Mouse (Mus musculus): ENCODE data around the gene Aoc2. TPM values are rescaled to one million over a fixed set of nuclear protein-coding genes. Genes with fewer than 3 reads are reported as not detected.
A peak's percentile ranks its signal among the peaks of the same experiment; 100 is the strongest.

Aoc2 gene
- polyA plus RNA-seq, 1 experiment, result 1.2 TPM

- TF ChIP-seq MYOG (IDR thresholded peaks at IDR 0.05; ENCODE audit: control insufficient read depth, extremely low read depth, insufficient read length), result no peak
- TF ChIP-seq CEBPB (IDR thresholded peaks at IDR 0.05; ENCODE audit: low read depth), result no peak
- no peak for TF ChIP-seq USF1 (IDR thresholded peaks at IDR 0.05; ENCODE audit: low read depth)
- no peak for TF ChIP-seq MAX (IDR thresholded peaks at IDR 0.05)
- TF ChIP-seq CTCF (IDR thresholded peaks at IDR 0.05; ENCODE audit: control insufficient read depth, insufficient read depth, insufficient read length), result no peak
- no peak for TF ChIP-seq MYOD1 (IDR thresholded peaks at IDR 0.05; ENCODE audit: control insufficient read depth, insufficient read length, low read depth)
- no peak for TF ChIP-seq FOSL1 (IDR thresholded peaks at IDR 0.05; ENCODE audit: insufficient read depth, low read length, poor library complexity, severe bottlenecking)
- no peaks in the 10 kb centered on the region for H3K36me3 ChIP-seq (ENCODE audit: control insufficient read depth, insufficient read depth)
- H3ac ChIP-seq (ENCODE audit: control insufficient read depth, insufficient read length, low read depth), result no peak overlapping the region
- no peak overlapping the region for H3K4me3 ChIP-seq (ENCODE audit: insufficient read depth, poor library complexity, severe bottlenecking)
- no peaks in the 10 kb centered on the region for H3K79me3 ChIP-seq (ENCODE audit: low read depth)
- H3K27me3 ChIP-seq (ENCODE audit: control insufficient read depth, insufficient read depth, insufficient read length), result no peaks in the 10 kb centered on the region
- H3K79me2 ChIP-seq (ENCODE audit: control insufficient read depth, insufficient read depth), result peaks cover 10% of the 10 kb centered on the region
These were observed 45.7 kb upstream of the Aoc2 start for GRCm38 (mm10) chr11:101279193-101279569.

DNA sequence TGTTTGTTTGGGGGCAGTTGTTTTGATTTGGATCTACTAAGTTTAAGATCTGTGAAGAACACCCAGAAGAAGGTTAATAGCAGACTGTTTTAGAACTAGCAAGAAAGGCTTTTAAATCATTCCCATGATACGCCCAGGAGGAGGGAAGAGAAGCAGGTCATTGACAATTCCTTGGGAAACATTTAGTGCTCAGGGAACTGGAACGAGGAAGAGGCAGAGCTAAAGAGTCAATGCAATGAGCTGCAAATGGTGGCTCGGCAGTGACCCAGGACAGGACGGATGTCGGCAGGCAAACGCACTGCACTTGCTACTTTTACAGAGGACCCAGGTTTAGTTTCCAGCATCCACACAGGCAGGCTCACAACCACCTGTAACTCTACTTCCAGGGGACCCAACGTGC lies 44.0 kb upstream of the Aoc2 start:
- Histone ChIP-seq H3K36me3 (ENCODE audit: control insufficient read depth, insufficient read depth) (peaks cover under 1% of the 10 kb centered on the region), H3K79me2 (ENCODE audit: control insufficient read depth, insufficient read depth) (peaks cover 10% of the 10 kb centered on the region), H3ac (ENCODE audit: control insufficient read depth, insufficient read length, low read depth) (no peak overlapping the region), H3K4me3 (ENCODE audit: insufficient read depth, poor library complexity, severe bottlenecking) (no peak overlapping the region), H3K79me3 (ENCODE audit: low read depth) (no peaks in the 10 kb centered on the region), H3K27me3 (ENCODE audit: control insufficient read depth, insufficient read depth, insufficient read length) (no peaks in the 10 kb centered on the region)
- no peak for TF ChIP-seq USF1 (IDR thresholded peaks at IDR 0.05; ENCODE audit: low read depth)
- TF ChIP-seq MAX (IDR thresholded peaks at IDR 0.05), result no peak
- no peak for TF ChIP-seq FOSL1 (IDR thresholded peaks at IDR 0.05; ENCODE audit: insufficient read depth, low read length, poor library complexity, severe bottlenecking)
- no peak for TF ChIP-seq MYOD1 (IDR thresholded peaks at IDR 0.05; ENCODE audit: control insufficient read depth, insufficient read length, low read depth)
- no peak for TF ChIP-seq CEBPB (IDR thresholded peaks at IDR 0.05; ENCODE audit: low read depth)
- no peak for TF ChIP-seq MYOG (IDR thresholded peaks at IDR 0.05; ENCODE audit: control insufficient read depth, extremely low read depth, insufficient read length)
- no peak for TF ChIP-seq CTCF (IDR thresholded peaks at IDR 0.05; ENCODE audit: control insufficient read depth, insufficient read depth, insufficient read length)

DNA sequence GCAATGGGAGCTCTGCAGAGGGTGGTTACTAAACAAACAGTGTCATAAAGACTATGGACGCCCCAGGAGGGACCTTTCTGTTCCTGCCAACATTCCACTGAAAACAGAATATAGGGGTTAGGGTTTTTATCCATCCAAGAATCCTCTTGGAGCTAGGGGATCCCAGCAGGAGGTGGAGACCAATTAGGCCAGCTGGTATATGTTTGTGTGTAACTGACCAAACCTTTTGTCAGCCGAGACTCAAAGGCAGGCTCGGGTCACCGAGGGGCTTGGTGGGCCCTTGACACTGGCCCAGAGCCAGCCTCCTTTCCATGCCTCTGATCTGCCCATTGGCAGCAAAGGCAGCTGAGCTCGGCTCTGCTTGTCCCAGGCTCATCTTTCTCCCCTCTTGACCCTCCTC lies 42.0 kb upstream of the Aoc2 start:
- TF ChIP-seq MYOD1 (IDR thresholded peaks at IDR 0.05; ENCODE audit: control insufficient read depth, insufficient read length, low read depth) (no peak), MAX (IDR thresholded peaks at IDR 0.05) (no peak), CEBPB (IDR thresholded peaks at IDR 0.05; ENCODE audit: low read depth) (no peak), FOSL1 (IDR thresholded peaks at IDR 0.05; ENCODE audit: insufficient read depth, low read length, poor library complexity, severe bottlenecking) (no peak), USF1 (IDR thresholded peaks at IDR 0.05; ENCODE audit: low read depth) (no peak), MYOG (IDR thresholded peaks at IDR 0.05; ENCODE audit: control insufficient read depth, extremely low read depth, insufficient read length) (no peak), CTCF (IDR thresholded peaks at IDR 0.05; ENCODE audit: control insufficient read depth, insufficient read depth, insufficient read length) (no peak)
- Histone ChIP-seq H3ac (ENCODE audit: control insufficient read depth, insufficient read length, low read depth) (no peak overlapping the region), H3K27me3 (ENCODE audit: control insufficient read depth, insufficient read depth, insufficient read length) (no peaks in the 10 kb centered on the region), H3K79me3 (ENCODE audit: low read depth) (no peaks in the 10 kb centered on the region), H3K4me3 (ENCODE audit: insufficient read depth, poor library complexity, severe bottlenecking) (no peak overlapping the region), H3K36me3 (ENCODE audit: control insufficient read depth, insufficient read depth) (peaks cover 15% of the 10 kb centered on the region), H3K79me2 (ENCODE audit: control insufficient read depth, insufficient read depth) (no peaks in the 10 kb centered on the region)

DNA sequence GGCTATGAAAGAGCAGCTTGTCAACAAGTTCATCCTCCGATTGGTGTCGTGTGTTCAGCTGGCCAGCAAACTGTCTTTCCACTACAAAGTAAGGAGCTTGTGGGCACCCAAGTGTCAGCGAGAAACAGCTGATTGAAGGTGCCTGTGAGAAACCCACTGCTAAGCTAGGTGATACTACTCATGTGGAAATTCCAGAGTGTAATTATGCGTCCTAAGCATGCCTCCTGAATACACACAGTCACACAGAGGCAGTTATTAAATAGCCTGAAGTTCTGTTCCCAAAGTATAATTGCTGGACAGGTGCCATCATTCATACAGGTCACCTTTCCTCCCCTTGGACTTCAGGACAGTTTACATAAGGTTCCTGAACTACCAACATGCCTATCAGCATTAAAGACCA lies 41.1 kb upstream of the Aoc2 start:
- TF ChIP-seq CEBPB (IDR thresholded peaks at IDR 0.05; ENCODE audit: low read depth), result no peak
- no peak for TF ChIP-seq MAX (IDR thresholded peaks at IDR 0.05)
- no peak for TF ChIP-seq MYOG (IDR thresholded peaks at IDR 0.05; ENCODE audit: control insufficient read depth, extremely low read depth, insufficient read length)
- TF ChIP-seq CTCF (IDR thresholded peaks at IDR 0.05; ENCODE audit: control insufficient read depth, insufficient read depth, insufficient read length), result no peak
- TF ChIP-seq MYOD1 (IDR thresholded peaks at IDR 0.05; ENCODE audit: control insufficient read depth, insufficient read length, low read depth), result no peak
- no peak for TF ChIP-seq USF1 (IDR thresholded peaks at IDR 0.05; ENCODE audit: low read depth)
- Histone ChIP-seq H3K79me2 (ENCODE audit: control insufficient read depth, insufficient read depth) (no peaks in the 10 kb centered on the region), H3ac (ENCODE audit: control insufficient read depth, insufficient read length, low read depth) (no peak overlapping the region), H3K36me3 (ENCODE audit: control insufficient read depth, insufficient read depth) (peaks cover 24% of the 10 kb centered on the region), H3K27me3 (ENCODE audit: control insufficient read depth, insufficient read depth, insufficient read length) (no peaks in the 10 kb centered on the region), H3K4me3 (ENCODE audit: insufficient read depth, poor library complexity, severe bottlenecking) (no peak overlapping the region), H3K79me3 (ENCODE audit: low read depth) (no peaks in the 10 kb centered on the region)

DNA sequence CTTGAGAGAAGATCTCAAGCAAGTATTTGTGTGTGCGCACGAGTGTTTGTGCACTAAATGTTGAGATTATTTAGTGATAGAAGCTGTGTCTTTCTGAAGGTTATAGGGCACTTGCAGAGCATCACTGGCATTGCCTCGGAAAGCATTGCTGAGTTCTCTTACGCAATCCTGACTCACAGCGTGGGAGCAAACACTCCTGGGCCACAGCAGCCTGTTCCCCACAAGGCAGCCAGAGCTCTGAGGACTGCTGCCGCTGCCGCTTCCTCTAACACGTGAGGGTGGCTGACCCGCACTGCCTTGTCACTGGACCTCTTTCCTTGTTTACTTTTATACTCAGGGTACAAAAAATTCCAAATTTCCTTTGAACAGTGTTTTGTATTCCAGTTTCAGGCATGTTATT lies 37.6 kb upstream of the Aoc2 start:
- Histone ChIP-seq H3K36me3 (ENCODE audit: control insufficient read depth, insufficient read depth) (peaks cover 53% of the 10 kb centered on the region), H3ac (ENCODE audit: control insufficient read depth, insufficient read length, low read depth) (no peak overlapping the region), H3K27me3 (ENCODE audit: control insufficient read depth, insufficient read depth, insufficient read length) (no peaks in the 10 kb centered on the region), H3K4me3 (ENCODE audit: insufficient read depth, poor library complexity, severe bottlenecking) (no peak overlapping the region), H3K79me2 (ENCODE audit: control insufficient read depth, insufficient read depth) (no peaks in the 10 kb centered on the region), H3K79me3 (ENCODE audit: low read depth) (no peaks in the 10 kb centered on the region)
- peak; percentile 92 for TF ChIP-seq CEBPB (IDR thresholded peaks at IDR 0.05; ENCODE audit: low read depth)
- TF ChIP-seq MYOG (IDR thresholded peaks at IDR 0.05; ENCODE audit: control insufficient read depth, extremely low read depth, insufficient read length), result no peak
- TF ChIP-seq MYOD1 (IDR thresholded peaks at IDR 0.05; ENCODE audit: control insufficient read depth, insufficient read length, low read depth), result no peak

- no peaks in the 10 kb centered on the region for H3K27me3 ChIP-seq (ENCODE audit: control insufficient read depth, insufficient read depth, insufficient read length)
- H3ac ChIP-seq (ENCODE audit: control insufficient read depth, insufficient read length, low read depth), result no peak overlapping the region
- H3K79me2 ChIP-seq (ENCODE audit: control insufficient read depth, insufficient read depth), result peaks cover 16% of the 10 kb centered on the region
- H3K79me3 ChIP-seq (ENCODE audit: low read depth), result no peaks in the 10 kb centered on the region
- no peak for TF ChIP-seq CEBPB (IDR thresholded peaks at IDR 0.05; ENCODE audit: low read depth)
- no peak for TF ChIP-seq MAX (IDR thresholded peaks at IDR 0.05)
- no peak for TF ChIP-seq MYOD1 (IDR thresholded peaks at IDR 0.05; ENCODE audit: control insufficient read depth, insufficient read length, low read depth)
- no peak overlapping the region for H3K4me3 ChIP-seq (ENCODE audit: insufficient read depth, poor library complexity, severe bottlenecking)
- H3K36me3 ChIP-seq (ENCODE audit: control insufficient read depth, insufficient read depth), result peaks cover 80% of the 10 kb centered on the region
These were observed 33.6 kb upstream of the Aoc2 start for GRCm38 (mm10) chr11:101291231-101291630.
